Mouse (Mus musculus) left cerebral cortex, adult 18-20 months (tissue): ENCODE data around the gene Aldh6a1. TPM values are rescaled to one million over a fixed set of nuclear protein-coding genes. Genes with fewer than 3 reads are reported as not detected.

Source experiments
- DNase-seq, 2 experiments: peaks; one replicate each; pipeline ENCODE4 v3.0.0; 2021 to 2022; ENCODE audit warnings: low spot score in 2 of 2, mixed read lengths in 1 of 2
- total RNA-seq, 2 experiments: library from RNA; stranded (reverse); gene quantifications; 2 replicates each; pipeline ENCODE4 v1.2.3; 2021

Aldh6a1 gene
- total RNA-seq, 2 experiments from 2014 or later = 51.2 to 54.9 TPM

DNA sequence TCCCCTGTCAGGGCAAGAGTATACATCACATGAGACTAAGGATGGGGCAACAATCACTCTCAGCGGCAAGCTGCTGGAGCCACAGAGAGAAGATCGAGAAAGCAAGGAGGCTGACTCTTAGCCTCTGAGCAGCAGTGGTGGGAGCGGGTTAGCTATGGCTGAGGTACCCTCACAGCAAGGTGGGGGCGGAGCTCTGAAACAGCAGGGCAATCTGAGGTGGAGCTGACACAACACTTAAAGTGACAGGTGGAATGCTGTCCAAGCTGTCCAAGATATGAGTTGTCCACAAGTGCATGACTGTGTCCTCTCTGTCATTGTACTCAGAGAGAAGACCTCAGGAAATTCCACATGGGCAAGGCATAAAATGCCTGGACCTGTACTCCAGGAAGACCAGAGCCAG is 68.4 kb downstream of the Aldh6a1 start:
- DNase-seq = no peak

Other genes with a start within 250 kb of the Aldh6a1 start
- gene Elmsan1, start 232.1 kb downstream of the Aldh6a1 start, total RNA-seq = 10 to 100 TPM; 18.2 to 19.8 TPM
- gene Ptgr2, start 165.8 kb downstream of the Aldh6a1 start, total RNA-seq = 10 to 100 TPM; 34.1 to 43.7 TPM
- 10 to 100 TPM; 33.4 to 37.1 TPM for gene Zfp410, start 134.2 kb downstream of the Aldh6a1 start, total RNA-seq
- gene Coq6, start 89.3 kb downstream of the Aldh6a1 start, total RNA-seq = 10 to 100 TPM; 26.0 to 26.8 TPM
- gene Fam161b, start 89.2 kb downstream of the Aldh6a1 start, total RNA-seq = 10 to 100 TPM; 11.9 to 14.8 TPM
- 10 to 100 TPM; 24.4 to 24.6 TPM for gene Entpd5, start 42.0 kb downstream of the Aldh6a1 start, total RNA-seq
- gene Bbof1, start 41.9 kb downstream of the Aldh6a1 start, total RNA-seq = 1 to 10 TPM; 6.5 to 9.7 TPM
- gene Rnf113a2, start 33.8 kb downstream of the Aldh6a1 start, total RNA-seq = 10 to 100 TPM; 11.1 to 13.0 TPM
- gene Lin52, start 418 bp upstream of the Aldh6a1 start, total RNA-seq = 10 to 100 TPM; 25.2 to 25.7 TPM
- gene Vsx2, start 118.8 kb upstream of the Aldh6a1 start, total RNA-seq = under 1 TPM; 0.26 to 0.35 TPM
- 10 to 100 TPM in 1 of 2 experiments, 1 to 10 TPM in 1; 7.9 to 10.2 TPM for gene Abcd4, start 166.4 kb upstream of the Aldh6a1 start, total RNA-seq
- not detected for gene Vrtn, start 190.0 kb upstream of the Aldh6a1 start, total RNA-seq
- gene Syndig1l, start 247.8 kb upstream of the Aldh6a1 start, total RNA-seq = 10 to 100 TPM; 19.8 to 39.2 TPM